Mouse (Mus musculus) spleen, postnatal 36 days (tissue): ENCODE measurements at regions not wholly inside any gene's neighbourhood (a gene's known extent, or its start where the extent isn't known, plus 50 kb on each side); places are given as distances from the start of the nearest gene placed in this dataset.

Experiments used
- DNase-seq, 2 experiments: peaks; one replicate each; pipeline ENCODE4 v3.0.0; 2022; ENCODE audit warnings: low spot score in 2 of 2, mixed read lengths in 1 of 2

GRCm38 (mm10) chr14:54098122-54098775, 155.7 kb downstream of the Dad1 start:
- DNase-seq: no peak

- no peak for DNase-seq
Measured at GRCm38 (mm10) chr14:54097026-54097425, 156.9 kb downstream of the Dad1 start.

GRCm38 (mm10) chr14:54092444-54092843, 161.5 kb downstream of the Dad1 start:
- no peak for DNase-seq

- no peak for DNase-seq
Measured at GRCm38 (mm10) chr14:54086660-54087059, 167.2 kb downstream of the Dad1 start.

DNA sequence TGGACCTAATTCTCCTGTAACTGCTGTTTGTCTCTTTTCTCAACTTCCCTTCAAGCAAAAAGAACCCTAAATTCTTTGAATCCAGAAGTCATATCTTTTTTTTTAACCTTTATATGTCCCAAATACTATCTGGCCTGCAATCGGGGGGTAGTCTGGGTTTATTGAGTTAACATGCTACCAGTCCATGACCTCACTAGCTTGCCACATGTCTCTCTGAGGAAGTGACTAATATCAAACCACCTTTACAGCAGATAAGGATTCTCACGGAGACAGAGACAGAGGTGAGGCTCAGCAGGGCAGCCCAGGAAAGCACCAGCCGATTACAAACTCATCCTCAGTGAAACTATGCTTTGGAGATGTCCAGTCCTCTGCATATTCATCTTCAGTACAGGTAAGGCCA, 179.2 kb downstream of the Dad1 start:
- DNase-seq: no peak

GRCm38 (mm10) chr14:54072283-54072912, 181.5 kb downstream of the Dad1 start:
- no peak for DNase-seq

GRCm38 (mm10) chr14:54070240-54070639, 183.7 kb downstream of the Dad1 start:
- no peak for DNase-seq

DNA sequence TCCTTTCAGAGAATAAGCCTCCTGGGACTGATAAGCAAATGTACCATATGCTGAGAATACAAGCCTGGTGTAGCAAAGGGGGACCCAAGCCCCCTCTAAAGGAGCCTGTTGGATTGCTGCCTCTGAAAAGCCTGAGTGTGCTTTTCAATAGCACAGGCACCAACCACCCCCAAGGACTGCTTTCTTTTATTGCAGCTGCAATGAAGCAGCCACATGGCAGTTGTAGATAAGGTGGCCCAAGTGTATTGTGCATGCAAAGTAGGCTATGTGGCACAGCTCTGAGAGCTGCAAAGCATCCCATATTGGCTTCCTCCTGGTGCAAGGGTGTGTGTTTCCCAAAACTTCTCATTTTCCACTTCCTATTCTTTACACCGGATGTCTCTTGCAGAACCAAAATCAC, 185.2 kb downstream of the Dad1 start:
- DNase-seq: no peak

DNA sequence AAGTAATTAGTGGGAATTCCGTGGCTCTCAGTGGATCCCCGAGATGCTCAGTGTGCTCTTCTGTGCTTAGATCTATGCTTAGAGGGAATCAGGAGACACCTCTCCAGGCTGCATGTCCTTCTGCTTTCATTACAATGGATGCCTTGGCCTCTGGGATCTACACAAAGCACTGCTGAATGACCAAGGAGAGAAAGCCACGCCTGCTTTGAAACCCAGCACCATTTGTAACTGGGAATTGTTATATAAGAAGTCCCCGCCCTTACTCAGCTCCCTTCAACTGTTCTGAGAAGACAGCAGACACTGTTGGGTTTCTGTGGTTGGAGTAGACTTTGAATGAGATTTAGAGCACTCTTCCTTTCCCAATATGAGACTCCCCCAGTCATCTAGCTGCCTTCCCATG, 188.4 kb downstream of the Dad1 start:
- DNase-seq: no peak

DNA sequence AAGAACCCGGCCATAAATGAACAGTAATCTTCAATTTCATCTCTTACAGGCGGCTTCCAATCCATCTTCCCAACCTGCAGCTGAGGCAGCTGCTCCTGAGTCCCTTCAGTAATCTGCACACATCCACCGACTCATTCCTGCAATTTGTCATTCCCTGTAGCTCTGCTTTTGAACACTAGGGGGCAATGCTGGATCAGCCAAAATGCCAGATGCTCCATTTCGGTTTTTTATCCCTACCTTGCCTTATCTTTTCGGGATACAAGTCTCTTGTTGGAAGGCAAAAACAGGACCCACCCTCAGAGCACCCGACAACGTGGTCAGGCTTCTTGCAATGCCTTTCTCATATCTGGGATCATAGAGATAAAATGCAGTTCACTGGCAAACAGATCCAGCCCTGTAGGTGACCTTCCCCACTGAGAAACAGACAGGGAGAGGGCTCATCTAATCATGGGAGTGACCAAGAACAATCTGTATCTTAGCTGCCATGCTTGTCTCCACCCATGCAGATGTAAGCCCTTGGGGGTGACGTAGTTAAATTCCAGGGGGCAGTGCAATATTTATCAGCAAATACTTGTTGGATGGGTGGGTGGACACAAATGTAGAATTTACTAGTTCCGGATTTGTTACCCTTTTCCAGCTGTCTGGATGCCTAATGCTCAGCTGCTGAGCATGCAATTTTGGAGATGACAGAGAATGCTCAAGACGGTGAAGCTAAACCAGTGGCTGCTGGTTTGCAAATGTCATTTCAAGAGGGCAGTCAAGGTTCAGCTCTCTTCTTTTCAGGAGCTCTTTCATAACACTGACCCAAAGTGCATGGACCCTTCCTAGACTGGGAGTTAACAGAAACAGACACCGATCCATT, 189.1 kb downstream of the Dad1 start:
- DNase-seq: peak in 1 of 2 experiments; percentile 26

GRCm38 (mm10) chr14:54061570-54061969, 192.3 kb downstream of the Dad1 start:
- no peak for DNase-seq

DNA sequence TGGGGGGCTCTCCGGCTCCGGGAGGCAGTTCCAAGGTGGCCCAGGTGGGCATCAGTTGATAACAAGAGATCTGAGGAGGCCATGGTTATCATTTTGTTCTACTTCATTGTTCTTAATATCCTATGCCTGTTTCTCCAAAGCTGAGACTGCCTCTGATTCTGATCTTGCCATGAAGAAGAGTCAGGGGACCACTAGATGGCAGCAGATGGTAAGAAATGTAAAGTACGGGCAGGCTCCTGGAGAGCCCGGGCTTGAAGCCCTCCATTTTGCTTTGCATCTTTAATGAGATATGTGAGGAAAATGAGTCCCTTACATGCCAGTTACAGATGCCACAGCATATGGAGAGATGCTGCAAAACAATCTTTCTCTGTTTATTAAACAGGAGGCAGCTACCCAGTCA, 194.1 kb downstream of the Dad1 start:
- peak; percentile 60 to 70 for DNase-seq

DNA sequence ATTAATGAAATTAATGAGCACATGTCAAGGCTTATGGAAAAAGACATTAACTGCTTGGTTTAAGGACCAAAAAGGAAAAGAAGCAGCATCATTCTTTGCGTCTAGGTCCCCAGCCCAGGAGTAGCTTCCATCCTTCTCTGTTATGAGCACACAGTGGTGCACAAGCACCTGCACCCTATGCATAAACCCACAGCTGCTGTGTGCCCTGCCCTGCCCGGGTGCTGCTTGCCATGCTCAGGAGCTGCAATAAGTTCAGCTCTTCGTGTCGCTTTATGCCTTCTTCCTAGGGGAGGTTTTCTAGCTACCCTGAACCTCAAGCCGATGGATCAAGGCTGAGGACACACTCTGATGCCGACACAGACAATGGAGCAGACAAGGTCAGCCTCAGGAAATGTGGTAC, 194.8 kb downstream of the Dad1 start:
- no peak for DNase-seq

GRCm38 (mm10) chr14:54056691-54057090, 197.2 kb downstream of the Dad1 start:
- no peak for DNase-seq

- no peak for DNase-seq
Measured at GRCm38 (mm10) chr14:54055390-54055789, 198.5 kb downstream of the Dad1 start.

DNA sequence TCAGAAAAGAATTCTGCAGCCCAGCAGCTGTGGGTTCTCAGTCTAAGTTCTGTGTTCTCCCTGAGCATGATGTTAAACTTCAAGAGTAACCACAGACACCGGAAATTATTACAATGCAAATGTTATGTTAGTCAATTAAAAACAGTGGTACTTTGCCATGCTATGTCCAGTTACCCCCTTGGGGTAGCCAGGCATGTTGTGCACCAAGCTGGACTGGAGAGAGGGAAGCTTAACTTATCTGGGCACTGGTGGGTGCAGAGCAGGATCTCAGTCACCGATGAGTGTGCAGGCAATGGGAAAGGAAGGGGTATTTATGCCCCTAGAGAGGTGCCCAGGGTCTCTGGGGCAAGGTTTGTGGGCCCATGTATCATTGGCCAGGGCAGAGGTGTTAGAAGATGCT, 211.6 kb downstream of the Dad1 start:
- no peak for DNase-seq

DNA sequence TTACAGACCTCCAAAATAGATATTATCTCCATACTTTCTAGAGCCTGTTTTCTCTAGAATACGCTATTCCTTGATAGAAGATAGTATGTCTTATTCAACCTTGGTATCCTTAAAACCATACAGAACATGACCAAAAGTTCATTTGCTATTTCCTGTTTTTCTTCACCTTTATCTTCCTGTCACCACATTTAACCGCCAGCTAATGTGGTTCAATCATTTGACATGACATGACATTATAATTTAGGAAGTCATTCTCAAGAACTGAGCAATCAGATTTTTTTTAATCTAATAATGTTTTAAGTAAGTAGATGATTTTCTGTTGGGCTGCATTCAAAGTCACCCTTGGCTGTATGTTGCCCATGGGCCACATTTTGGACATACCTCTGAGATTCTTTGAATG, 213.3 kb downstream of the Dad1 start:
- DNase-seq: no peak

DNA sequence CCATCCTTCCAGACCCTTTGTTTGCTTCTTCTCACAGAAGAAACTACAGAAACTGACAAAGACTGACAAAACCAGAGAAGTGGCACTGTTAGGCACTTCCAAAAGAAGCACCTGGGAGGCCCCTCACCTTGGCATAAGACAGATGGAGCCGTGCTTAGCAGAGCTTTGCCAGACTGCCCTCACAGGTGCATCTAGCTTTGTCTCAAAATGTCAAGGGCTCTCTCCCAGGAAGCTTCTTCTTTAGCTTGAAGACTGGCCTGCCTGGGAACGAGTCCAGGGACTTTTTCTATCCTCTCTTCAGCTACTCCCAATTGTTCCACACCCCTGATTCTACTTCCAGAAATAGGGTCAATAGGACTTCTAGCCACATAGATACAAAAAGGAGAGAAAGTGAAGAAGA, 219.4 kb downstream of the Dad1 start:
- DNase-seq: no peak

DNA sequence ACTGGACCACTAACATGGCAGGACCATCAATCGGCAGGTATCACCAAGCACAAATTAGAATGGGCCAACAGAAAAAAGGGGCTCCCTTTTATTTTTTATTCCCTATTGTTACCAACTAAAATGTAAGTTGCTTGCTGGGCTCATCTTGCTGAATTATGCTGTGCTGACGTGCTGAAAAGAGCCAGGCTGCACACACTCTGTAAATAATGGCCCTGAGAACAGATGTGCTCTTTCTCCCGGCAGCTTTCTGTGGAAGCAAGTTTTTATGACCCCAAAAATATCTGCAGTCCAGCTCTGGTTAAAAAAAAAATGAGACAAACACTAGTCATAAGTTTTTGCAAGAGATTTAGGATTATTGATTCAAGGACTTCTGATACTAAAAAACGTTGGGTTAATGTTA, 230.4 kb downstream of the Dad1 start:
- no peak for DNase-seq

- no peak for DNase-seq
Measured at GRCm38 (mm10) chr14:54021443-54021842, 232.5 kb downstream of the Dad1 start.

GRCm38 (mm10) chr14:54014628-54015027, 239.3 kb downstream of the Dad1 start:
- no peak for DNase-seq

DNA sequence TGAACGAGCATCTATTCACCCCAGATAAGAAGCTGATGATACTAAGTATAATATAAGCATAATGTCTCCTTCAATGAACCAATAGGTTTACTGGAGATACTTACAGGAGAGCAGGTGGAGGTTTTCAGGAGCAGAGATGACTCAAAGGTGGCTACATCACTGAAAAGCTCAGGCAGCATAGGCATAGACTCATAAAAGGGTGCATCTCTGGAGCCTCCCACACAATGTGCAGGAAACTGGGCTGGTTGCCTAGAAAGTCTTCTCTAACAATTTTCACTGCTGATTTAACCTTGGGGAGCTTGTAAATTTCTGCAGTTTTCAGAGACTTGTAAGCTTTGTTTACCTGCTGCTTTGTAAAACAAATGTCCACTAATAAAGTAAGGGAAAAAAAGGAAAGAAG, 251.8 kb downstream of the Dad1 start:
- no peak for DNase-seq

- no peak for DNase-seq
Measured at GRCm38 (mm10) chr14:54000527-54000926, 253.4 kb downstream of the Dad1 start.
